Mouse (Mus musculus) kidney, postnatal 10 days (tissue): ENCODE measurements around the gene Arhgap44.
A peak's percentile ranks its signal among the peaks of the same experiment; 100 is the strongest.

Source experiments
- DNase-seq: peaks from one replicate; pipeline ENCODE4 v3.0.0; 2021; ENCODE audit warnings: mixed read lengths

The Arhgap44 gene

GRCm38 (mm10) chr11:64999685-65000084 lies 163.1 kb downstream of the Arhgap44 start:
- DNase-seq = no peak

GRCm38 (mm10) chr11:64998439-64998838 lies 164.3 kb downstream of the Arhgap44 start:
- peak; percentile 49 for DNase-seq

- no peak for DNase-seq
Measured at GRCm38 (mm10) chr11:64988556-64988955, 174.2 kb downstream of the Arhgap44 start.

GRCm38 (mm10) chr11:64979489-64979845 lies 183.3 kb downstream of the Arhgap44 start:
- no peak for DNase-seq

- peak; percentile 98 for DNase-seq
Measured at GRCm38 (mm10) chr11:64978720-64979488, 183.9 kb downstream of the Arhgap44 start, which contains the start of gene Elac2. Gene Elac2 (plus strand): TSS chr11:64979038.

- DNase-seq = no peak
Measured at GRCm38 (mm10) chr11:64972418-64972817, 190.3 kb downstream of the Arhgap44 start.

- DNase-seq = no peak
Measured at GRCm38 (mm10) chr11:64971471-64971988, 191.2 kb downstream of the Arhgap44 start.

- no peak for DNase-seq
Measured at GRCm38 (mm10) chr11:64968939-64969342, 193.8 kb downstream of the Arhgap44 start.

GRCm38 (mm10) chr11:64968507-64968906 lies 194.3 kb downstream of the Arhgap44 start:
- peak; percentile 83 for DNase-seq

- DNase-seq = no peak
Measured at GRCm38 (mm10) chr11:64962629-64963028, 200.1 kb downstream of the Arhgap44 start.

- no peak for DNase-seq
Measured at GRCm38 (mm10) chr11:64956962-64957729, 205.6 kb downstream of the Arhgap44 start.
